Mouse (Mus musculus) hindbrain, embryonic 12.5 days (tissue): ENCODE data around the gene Rps12. TPM values are rescaled to one million over a fixed set of nuclear protein-coding genes. Genes with fewer than 3 reads are reported as not detected.
"Not testable (repeated sequence)": the region's sequence is repeated elsewhere in the genome, so short reads cannot be mapped to it uniquely, and the experiment has no call there.

Source experiments
- ATAC-seq: fragments of 200-750 bp; cut with Nextera tagmentation; 2 replicates; pipeline ENCODE4 v1.8.0; 2017; ENCODE audit warnings: moderate TSS enrichment; ENCODE audit not compliant: low FRiP score
- H3K27ac ChIP-seq: fragments of 300-500 bp; sonication (generic); 2 replicates; pipeline ENCODE4 v1.5.1; 2016; ENCODE audit warnings: mild to moderate bottlenecking
- H3K27me3 ChIP-seq: fragments of 300-500 bp; sonication (generic); 2 replicates; pipeline ENCODE4 v1.6.1; 2016; ENCODE audit warnings: mild to moderate bottlenecking
- H3K36me3 ChIP-seq: fragments of 300-500 bp; sonication (generic); 2 replicates; pipeline ENCODE4 v1.6.1; 2016; ENCODE audit warnings: mild to moderate bottlenecking
- H3K4me1 ChIP-seq: fragments of 300-500 bp; sonication (generic); 2 replicates; pipeline ENCODE4 v1.6.1; 2016
- H3K4me2 ChIP-seq: fragments of 300-500 bp; sonication (generic); replicated peaks from 2 replicates; pipeline ENCODE4 v1.6.1; 2016; ENCODE audit warnings: mild to moderate bottlenecking
- H3K4me3 ChIP-seq: fragments of 300-500 bp; sonication (generic); 2 replicates; pipeline ENCODE4 v1.5.1; 2016; ENCODE audit warnings: mild to moderate bottlenecking
- H3K9ac ChIP-seq: fragments of 300-500 bp; sonication (generic); 2 replicates; pipeline ENCODE4 v1.6.1; 2016; ENCODE audit warnings: mild to moderate bottlenecking, moderate library complexity
- H3K9me3 ChIP-seq: fragments of 300-500 bp; sonication (generic); replicated peaks from 2 replicates; pipeline ENCODE4 v1.6.1; 2016; ENCODE audit warnings: mild to moderate bottlenecking
- WGBS: fragments of 180-500 bp; shearing (Covaris S2); methylation state at CpG from one replicate; pipeline ENCODE4 v1.1.7; 2016; 5-methylcytosine and 5-hydroxymethylcytosine counted together
- polyA plus RNA-seq: library from polyadenylated mRNA; unstranded; fragments of >200 nt; fragmentation: Nextera tagmentation; extraction: Ambion mirVana; gene quantifications from 2 replicates; pipeline ENCODE4 v1.2.1, GENCODE M21; 2016

Rps12 gene
- polyA plus RNA-seq, 1 experiment from 2014 or later = 113 TPM

GRCm38 (mm10) chr10:23799933-23800332, 12.9 kb upstream of the Rps12 start:
- no peaks in the 10 kb centered on the region for H3K9me3 ChIP-seq
- WGBS = 16% methylated on average over 3 of the region's 3 CpGs
- H3K27me3 ChIP-seq = no peaks in the 10 kb centered on the region
- H3K4me2 ChIP-seq = no peak overlapping the region
- no peak overlapping the region for H3K9ac ChIP-seq
- peaks cover 13% of the 10 kb centered on the region; the same call in 1 of the 2 replicates for H3K4me1 ChIP-seq
- ATAC-seq = no peak
- no peak overlapping the region for H3K27ac ChIP-seq
- no peak overlapping the region for H3K4me3 ChIP-seq
- peaks cover 36% of the 10 kb centered on the region for H3K36me3 ChIP-seq

- H3K9me3 ChIP-seq = no peaks in the 10 kb centered on the region
- H3K27me3 ChIP-seq = no peaks in the 10 kb centered on the region
- no peak overlapping the region for H3K27ac ChIP-seq
- H3K4me2 ChIP-seq = peak overlapping the region; percentile 70
- H3K9ac ChIP-seq = no peak overlapping the region
- H3K4me3 ChIP-seq = 0 out of 2 replicates have a peak overlapping the region, but pooled peaks have one; percentile 53
- H3K4me1 ChIP-seq = peaks cover 13% of the 10 kb centered on the region; the same call in 1 of the 2 replicates
- peaks cover 27% of the 10 kb centered on the region for H3K36me3 ChIP-seq
- 96% methylated on average over 1 of the region's 1 CpGs for WGBS
- ATAC-seq = no peak
Observed at GRCm38 (mm10) chr10:23798142-23798541, 11.1 kb upstream of the Rps12 start.

GRCm38 (mm10) chr10:23797606-23798005, 10.5 kb upstream of the Rps12 start:
- Histone ChIP-seq H3K36me3 (peaks cover 21% of the 10 kb centered on the region), H3K4me3 (peak overlapping the region; percentile 53), H3K27ac (no peak overlapping the region), H3K9me3 (no peaks in the 10 kb centered on the region), H3K9ac (peak overlapping the region; percentile 74), H3K4me2 (peak overlapping the region; percentile 70), H3K27me3 (no peaks in the 10 kb centered on the region), H3K4me1 (peaks cover 13% of the 10 kb centered on the region; the same call in 1 of the 2 replicates)
- ATAC-seq = no peak
- 23% methylated on average over 3 of the region's 3 CpGs for WGBS

DNA sequence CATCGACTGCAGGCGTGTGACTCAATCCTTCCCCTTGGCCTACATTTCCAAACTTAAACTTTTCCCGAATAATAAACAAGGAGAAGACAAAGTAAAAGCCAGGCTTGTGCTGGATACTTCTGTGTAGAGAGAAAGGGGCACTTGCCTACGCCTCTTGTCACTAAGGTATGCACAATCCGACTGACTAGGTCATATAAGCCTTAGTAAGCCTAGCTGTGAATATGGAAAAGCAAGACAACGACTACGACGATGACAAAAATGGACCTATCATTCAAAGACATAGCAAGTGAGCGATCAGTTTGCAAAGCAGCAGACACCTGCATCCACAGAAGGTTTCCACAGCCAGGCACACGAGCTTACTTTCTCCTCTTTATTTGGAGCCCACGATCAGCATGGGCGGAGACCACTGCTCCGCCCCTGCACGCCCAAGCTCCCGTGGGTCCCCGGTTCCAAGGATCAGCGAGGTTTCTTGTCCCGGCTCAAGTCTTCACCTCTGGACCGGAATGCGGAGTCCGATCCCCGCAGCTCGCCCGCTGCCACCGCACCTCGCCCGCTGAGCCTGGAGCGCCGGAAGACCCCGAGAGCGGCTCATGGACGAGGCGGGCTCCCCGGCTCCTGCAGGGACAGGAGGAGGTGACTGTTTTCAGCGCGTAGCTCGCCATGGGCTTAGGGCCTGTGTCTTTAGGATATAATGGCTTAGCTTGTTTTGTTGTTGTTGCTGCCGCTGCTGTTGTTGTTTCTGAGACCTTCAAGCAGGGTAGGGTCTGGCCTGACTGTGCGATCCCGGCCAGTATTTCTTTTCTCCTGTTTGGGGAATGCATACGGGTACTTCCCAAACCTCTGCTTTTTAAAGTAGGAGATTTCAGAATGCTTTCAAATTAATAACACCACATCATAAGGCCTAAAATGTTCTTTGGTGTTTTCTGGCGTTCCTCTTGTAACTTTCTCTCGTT, 9.8 kb upstream of the Rps12 start, which contains the start of gene Slc18b1:
TSS of gene Slc18b1 (plus strand) at position 436 of the 953 bp plus-strand sequence.
- H3K4me3 ChIP-seq = peak within 1 kb of the TSS; percentile 53
- no peaks in the 10 kb centered on the region for H3K27me3 ChIP-seq
- ATAC-seq = peak; percentile 78
- peak within 1 kb of the TSS; percentile 70 for H3K4me2 ChIP-seq
- peak within 1 kb of the TSS; percentile 74 for H3K9ac ChIP-seq
- H3K36me3 ChIP-seq = peaks cover 13% of the 10 kb centered on the region
- H3K9me3 ChIP-seq = no peaks in the 10 kb centered on the region
- WGBS = 3% methylated on average over 43 of the region's 43 CpGs
- peak within 1 kb of the TSS; percentile 53 for H3K27ac ChIP-seq
- H3K4me1 ChIP-seq = peaks cover 13% of the 10 kb centered on the region; the same call in 1 of the 2 replicates

GRCm38 (mm10) chr10:23795871-23796520, 8.9 kb upstream of the Rps12 start:
- Histone ChIP-seq H3K9ac (no peak overlapping the region), H3K27ac (no peak overlapping the region)
- 55% methylated on average over 9 of the region's 9 CpGs for WGBS

DNA sequence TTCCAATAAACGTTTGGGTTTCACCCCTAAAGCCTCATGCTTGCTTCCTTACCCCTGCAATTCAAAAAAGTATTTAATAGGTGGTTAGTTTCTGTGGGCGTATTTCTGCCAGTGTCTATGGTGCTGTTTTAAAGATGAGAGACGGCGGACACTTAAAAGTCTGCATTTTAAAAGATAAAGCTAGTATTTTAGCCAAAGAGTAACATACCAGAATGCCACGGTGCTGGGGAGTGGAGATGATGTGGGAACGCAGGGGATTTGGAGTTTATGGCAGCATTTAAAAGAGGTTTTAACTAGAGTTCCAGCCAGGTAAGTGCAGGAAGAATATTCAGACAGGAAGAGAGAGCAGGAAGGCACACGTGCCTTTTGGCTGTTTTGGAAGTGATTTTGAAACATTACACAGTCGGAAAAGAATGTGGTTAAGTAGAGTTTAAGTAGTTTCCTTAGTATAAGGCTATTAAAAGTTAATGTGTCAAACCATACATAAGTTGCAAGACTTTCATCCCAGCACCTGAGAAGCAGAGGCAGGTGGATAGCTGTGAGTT, 1.1 kb upstream of the Rps12 start:
- Histone ChIP-seq H3K27ac (no peak overlapping the region), H3K9me3 (no peaks in the 10 kb centered on the region), H3K27me3 (no peaks in the 10 kb centered on the region), H3K4me2 (peak overlapping the region; percentile 76), H3K4me1 (peaks cover 24% of the 10 kb centered on the region), H3K36me3 (peaks cover 21% of the 10 kb centered on the region), H3K4me3 (peak overlapping the region; percentile 74), H3K9ac (peak overlapping the region; percentile 75)
- ATAC-seq = no peak
- WGBS = 12% methylated on average over 8 of the region's 8 CpGs

More at GRCm38 (mm10) chr10:23795871-23796520, 8.9 kb upstream of the Rps12 start:
- ATAC-seq = no peak
- Histone ChIP-seq H3K4me3 (peak overlapping the region; percentile 53), H3K9me3 (no peaks in the 10 kb centered on the region), H3K4me1 (peaks cover 13% of the 10 kb centered on the region; the same call in 1 of the 2 replicates), H3K27me3 (no peaks in the 10 kb centered on the region), H3K36me3 (peaks cover 5% of the 10 kb centered on the region; the same call in 1 of the 2 replicates), H3K4me2 (peak overlapping the region; percentile 70)

GRCm38 (mm10) chr10:23786631-23787038, 440 bp downstream of the Rps12 start:
- peak; percentile 66 for ATAC-seq
- Histone ChIP-seq H3K36me3 (peaks cover 25% of the 10 kb centered on the region), H3K9ac (peak overlapping the region; percentile 87), H3K4me3 (peak overlapping the region; percentile 74), H3K4me2 (peak overlapping the region; percentile 87), H3K4me1 (peaks cover 24% of the 10 kb centered on the region), H3K27ac (peak overlapping the region; percentile 18)
- not testable (repeated sequence) for H3K27me3 ChIP-seq, H3K9me3 ChIP-seq
- WGBS = under 1% methylated on average over 23 of the region's 23 CpGs

DNA sequence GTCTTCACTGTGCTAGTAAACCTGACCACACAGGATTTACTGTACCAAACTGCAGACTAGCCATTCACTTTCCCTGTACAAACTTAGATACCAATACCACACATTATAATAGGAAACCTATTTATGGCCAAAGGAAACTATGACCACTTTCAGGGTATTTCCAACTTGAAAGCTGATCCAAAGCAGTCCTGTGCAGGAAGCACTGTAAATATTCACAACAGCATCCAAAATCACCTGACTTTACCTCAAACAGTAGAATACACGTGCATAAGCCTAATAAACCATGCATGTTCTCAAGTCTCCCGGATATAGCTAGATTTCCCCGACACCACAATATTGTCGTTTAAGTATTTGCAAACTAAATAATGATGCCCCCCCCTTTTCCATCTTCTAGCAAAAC, 1.0 kb downstream of the Rps12 start:
- Histone ChIP-seq H3K4me3 (peak overlapping the region; percentile 74), H3K9me3 (no peaks in the 10 kb centered on the region), H3K27ac (no peak overlapping the region), H3K36me3 (peaks cover 28% of the 10 kb centered on the region), H3K4me2 (peak overlapping the region; percentile 87), H3K9ac (peak overlapping the region; percentile 87), H3K27me3 (no peaks in the 10 kb centered on the region), H3K4me1 (peaks cover 24% of the 10 kb centered on the region)
- WGBS = under 1% methylated on average over 4 of the region's 4 CpGs
- no peak for ATAC-seq

- Histone ChIP-seq H3K4me2 (peak overlapping the region; percentile 87), H3K9ac (0 out of 2 replicates have a peak overlapping the region, but pooled peaks have one; percentile 87), H3K4me3 (peak overlapping the region; percentile 74), H3K4me1 (peaks cover 24% of the 10 kb centered on the region), H3K36me3 (peaks cover 28% of the 10 kb centered on the region)
- ATAC-seq, H3K27ac ChIP-seq, H3K9me3 ChIP-seq, H3K27me3 ChIP-seq: not testable (repeated sequence)
- WGBS = 51% methylated on average over 7 of the region's 7 CpGs
Observed at GRCm38 (mm10) chr10:23785599-23785998, 1.5 kb downstream of the Rps12 start.

- no peak overlapping the region for H3K4me3 ChIP-seq
- H3K9me3 ChIP-seq = no peaks in the 10 kb centered on the region
- no peaks in the 10 kb centered on the region for H3K27me3 ChIP-seq
- no peak overlapping the region for H3K27ac ChIP-seq
- no peak overlapping the region for H3K4me2 ChIP-seq
- peaks cover 24% of the 10 kb centered on the region for H3K4me1 ChIP-seq
- WGBS = 53% methylated on average over 2 of the region's 2 CpGs
- ATAC-seq = no peak
- H3K9ac ChIP-seq = no peak overlapping the region
- H3K36me3 ChIP-seq = peaks cover 28% of the 10 kb centered on the region
Observed at GRCm38 (mm10) chr10:23784121-23784520, 3.0 kb downstream of the Rps12 start.

DNA sequence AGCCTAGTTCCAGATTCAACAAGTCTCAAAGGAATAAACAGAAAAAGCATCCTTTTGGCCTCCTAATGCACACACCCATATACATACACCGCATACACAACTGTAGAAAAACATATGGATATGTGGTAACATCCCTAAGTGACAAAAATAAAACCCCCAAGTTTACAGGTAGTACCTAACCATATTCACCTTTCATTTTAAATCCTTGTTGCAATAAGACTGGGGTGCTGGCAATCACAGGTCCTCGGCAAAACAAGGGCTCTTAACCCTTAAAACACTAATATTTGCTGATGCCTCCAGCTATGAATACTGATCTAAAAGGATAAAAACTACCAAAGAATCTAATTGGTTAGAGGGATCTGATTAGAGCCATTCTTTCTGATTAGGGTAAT, 3.6 kb downstream of the Rps12 start:
- H3K27ac ChIP-seq = no peak overlapping the region
- H3K4me1 ChIP-seq = peaks cover 24% of the 10 kb centered on the region
- no peak overlapping the region for H3K4me2 ChIP-seq
- no peak for ATAC-seq
- 30% methylated on average over 2 of the region's 2 CpGs for WGBS
- peaks cover 28% of the 10 kb centered on the region for H3K36me3 ChIP-seq
- no peak overlapping the region for H3K4me3 ChIP-seq
- no peaks in the 10 kb centered on the region for H3K9me3 ChIP-seq
- H3K9ac ChIP-seq = no peak overlapping the region
- H3K27me3 ChIP-seq = no peaks in the 10 kb centered on the region
